Mouse (Mus musculus): ENCODE results near the gene Pou6f1.

DNA sequence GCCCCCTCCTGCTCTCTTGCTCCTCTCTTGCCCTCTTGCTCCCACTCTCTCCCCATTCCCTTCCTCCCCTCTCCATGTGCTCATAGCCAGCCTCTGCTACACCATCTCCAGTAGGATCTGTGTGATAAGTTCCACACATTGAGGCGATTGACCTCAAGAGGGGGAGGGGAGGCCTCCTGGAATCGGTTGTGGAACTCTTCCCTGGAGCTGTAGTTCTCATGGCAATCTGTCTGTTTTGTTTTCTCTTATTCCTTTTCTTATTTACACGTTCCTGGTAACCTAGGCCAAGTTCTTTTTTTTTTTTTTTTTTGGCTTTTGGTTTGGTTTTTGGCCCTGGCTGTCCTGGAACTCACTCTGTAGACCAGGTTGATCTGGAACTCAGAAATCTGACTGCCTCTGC lies 1.9 kb upstream of the Pou6f1 start:
- TF ChIP-seq POLR2A (IDR thresholded peaks at IDR 0.05; ENCODE audit: extremely low read depth, insufficient read depth, low read length) (no peak), CTCF (IDR thresholded peaks at IDR 0.05; ENCODE audit: low read depth, low read length) (no peak)
